In genomic region chr17:78266271-78266670, GRCm38 (mm10) we compare ENCODE assay signal across 18 mouse cellular contexts.
DNase-seq lines count a peak whose midpoint lies in the region; ATAC-seq lines count a peak whose summit lies in the region.
"Had no signal": no experiment of that assay in that cellular context is flagged by ENCODE, and none has a peak within 500 bp of the region (broad histone marks: within the 10 kb centered on the region; RNA-seq: fewer than 3 reads in every experiment).

No protein-coding gene starts in this region.

- WGBS in kidney, embryonic 16.5 days, result 67% methylated on average over 2 of the region's 2 CpGs
- 81% methylated on average over 2 of the region's 2 CpGs for WGBS in liver, embryonic 12.5 days (ENCODE audit: insufficient replicate concordance)

- intact Hi-C loops in heart, postnatal 36 days (cut with DNase I), result no loop called here

- DNase-seq in heart, adult 11 months, result peak; percentile 62
- no peak for DNase-seq in heart, postnatal 36 days
- DNase-seq in kidney, postnatal 10 days, result peak; percentile 43
- DNase-seq in adrenal gland, adult 18-20 months (ENCODE audit: low spot score in 2 of 2), result peak; percentile 29 to 34
- peak; percentile 60 for DNase-seq in adrenal gland, postnatal 10 days
- DNase-seq in ovary, postnatal 36 days (ENCODE audit: low spot score), result no peak
- DNase-seq: cerebellum, adult 11-12 months; cerebellum, adult 9-10 months; cerebellum, postnatal 25 days; gastrocnemius, postnatal 36 days; heart, adult 18-20 months; heart, postnatal 10 days had no signal

- no peak overlapping the region for H3K4me2 ChIP-seq in kidney, embryonic 16.5 days (replicated peaks; ENCODE audit: low read depth, low read length)
- H3K4me2 ChIP-seq in liver, embryonic 12.5 days, result no peak overlapping the region
- H3K4me2 ChIP-seq: embryonic facial prominence, embryonic 12.5 days; forebrain, embryonic 15.5 days; hindbrain, embryonic 15.5 days had no signal

- H3K9me3 ChIP-seq in kidney, embryonic 16.5 days (ENCODE audit: low read length), result no peaks in the 10 kb centered on the region
- no peaks in the 10 kb centered on the region for H3K9me3 ChIP-seq in liver, embryonic 12.5 days (replicated peaks)
- H3K9me3 ChIP-seq: embryonic facial prominence, embryonic 12.5 days; forebrain, embryonic 15.5 days; heart, embryonic 10.5 days; hindbrain, embryonic 15.5 days had no signal

- H3K27me3 ChIP-seq in kidney, embryonic 16.5 days (ENCODE audit: insufficient read depth, low read length), result no peaks in the 10 kb centered on the region
- H3K27me3 ChIP-seq in liver, embryonic 12.5 days (replicated peaks), result no peaks in the 10 kb centered on the region
- H3K27me3 ChIP-seq: embryonic facial prominence, embryonic 12.5 days; forebrain, embryonic 15.5 days; hindbrain, embryonic 15.5 days had no signal

- H3K4me3 ChIP-seq in kidney, embryonic 16.5 days (ENCODE audit: low read length), result no peak overlapping the region
- no peak overlapping the region for H3K4me3 ChIP-seq in liver, embryonic 12.5 days
- H3K4me3 ChIP-seq: embryonic facial prominence, embryonic 12.5 days; forebrain, embryonic 15.5 days; heart, embryonic 10.5 days; hindbrain, embryonic 15.5 days had no signal

- H3K27ac ChIP-seq in kidney, embryonic 16.5 days (ENCODE audit: low read length), result no peak overlapping the region
- H3K27ac ChIP-seq in liver, embryonic 12.5 days, result no peak overlapping the region
- H3K27ac ChIP-seq: embryonic facial prominence, embryonic 12.5 days; forebrain, embryonic 15.5 days; heart, embryonic 10.5 days; hindbrain, embryonic 15.5 days had no signal

- no peak overlapping the region for H3K9ac ChIP-seq in kidney, embryonic 16.5 days (replicated peaks; ENCODE audit: low read length)
- H3K9ac ChIP-seq in liver, embryonic 12.5 days, result no peak overlapping the region
- H3K9ac ChIP-seq: embryonic facial prominence, embryonic 12.5 days; forebrain, embryonic 15.5 days; hindbrain, embryonic 15.5 days had no signal

- peaks cover 4% of the 10 kb centered on the region; the same call in 1 of the 2 replicates for H3K36me3 ChIP-seq in kidney, embryonic 16.5 days (ENCODE audit: insufficient read depth, low read length)
- H3K36me3 ChIP-seq in liver, embryonic 12.5 days, result no peaks in the 10 kb centered on the region
- H3K36me3 ChIP-seq: embryonic facial prominence, embryonic 12.5 days; forebrain, embryonic 15.5 days; heart, embryonic 10.5 days; hindbrain, embryonic 15.5 days had no signal

- 0 out of 2 replicates have a peak, but pooled peaks cover 6% of the 10 kb centered on the region for H3K4me1 ChIP-seq in kidney, embryonic 16.5 days (ENCODE audit: insufficient read depth, low read length)
- H3K4me1 ChIP-seq in liver, embryonic 12.5 days, result peaks cover 9% of the 10 kb centered on the region; the same call in 1 of the 2 replicates

- no peak for ATAC-seq in kidney, embryonic 16.5 days (ENCODE audit: low FRiP score, low TSS enrichment)
- no peak for ATAC-seq in liver, embryonic 12.5 days
- ATAC-seq: forebrain, embryonic 15.5 days had no signal

Comparison
In these comparisons a context has a peak if more than half of its experiments do, and no peak if none do; other contexts are left out.
1. DNase-seq: peak in heart, adult 11 months (single experiment), kidney, postnatal 10 days (single experiment), adrenal gland, adult 18-20 months (2 of 2) and adrenal gland, postnatal 10 days (single experiment); none in heart, postnatal 36 days (0 of 2) and ovary, postnatal 36 days (single experiment).